Mouse (Mus musculus) heart, adult 2 months (tissue): ENCODE measurements around the gene Trak1.

Experiments
- CTCF ChIP-seq: fragments of 200-600 bp; IDR thresholded peaks from 2 replicates; pipeline ENCODE4 v1.8.1; 2022; ENCODE audit warnings: antibody characterized with exemption, mild to moderate bottlenecking, moderate library complexity
- EP300 ChIP-seq: fragments of 200-500 bp; IDR thresholded peaks from 2 replicates; pipeline ENCODE4 v1.6.1; 2011; ENCODE audit warnings: low read depth, low read length, control low read depth; ENCODE audit not compliant: insufficient read depth
- POLR2A ChIP-seq: fragments of 200-500 bp; IDR thresholded peaks from 2 replicates; pipeline ENCODE4 v1.6.1; 2011; ENCODE audit warnings: mild to moderate bottlenecking, low read depth, low read length, control low read depth; ENCODE audit not compliant: insufficient read depth

DNA sequence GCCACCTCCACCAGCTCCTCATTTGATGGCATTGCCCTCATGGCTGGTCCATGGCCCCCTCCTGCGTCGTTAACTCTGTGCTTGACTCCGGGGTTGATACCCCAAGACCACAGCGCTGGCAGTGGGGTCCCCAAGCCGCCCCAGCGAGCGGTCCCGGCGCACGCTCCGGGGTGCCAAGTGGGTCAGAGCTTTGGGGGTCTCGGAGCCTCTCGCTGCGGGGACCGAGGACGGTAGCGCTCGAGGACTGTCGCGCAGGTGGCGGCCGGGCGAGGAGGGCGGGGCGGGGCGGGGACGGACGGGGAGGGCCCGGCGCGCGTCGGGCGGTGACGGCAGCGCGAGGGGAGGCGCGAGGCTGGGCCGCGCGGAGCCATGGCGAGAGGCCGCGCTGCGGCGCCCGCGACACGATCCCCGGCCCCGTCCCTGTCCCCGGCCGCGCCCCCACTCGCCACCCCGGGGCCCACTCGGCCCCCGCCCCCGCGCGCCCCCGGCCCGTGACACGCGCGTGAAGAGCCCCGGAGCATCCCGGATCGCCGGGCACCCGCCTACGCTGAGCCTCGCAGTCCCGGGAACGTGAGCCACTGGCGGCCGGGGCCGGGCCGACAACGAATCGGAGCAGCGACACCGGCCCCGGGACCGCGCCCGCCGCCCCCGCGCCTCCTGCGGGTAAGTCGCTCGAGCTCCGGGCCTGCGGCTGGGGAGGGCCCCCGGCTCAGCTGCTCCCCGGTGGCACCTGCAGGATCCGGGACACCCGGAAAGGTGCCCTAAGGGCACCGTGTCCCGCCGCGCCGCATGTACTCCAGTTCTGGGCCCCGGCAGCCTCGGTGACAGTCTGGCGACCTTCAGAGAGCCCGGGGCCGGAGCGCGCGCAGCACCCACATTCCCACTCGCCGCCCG, at the start of gene Trak1:
- TF ChIP-seq CTCF (no peak), POLR2A (peak; percentile 45; the same call in 1 of the 2 replicates), EP300 (no peak)
